Comparison of ENCODE assay signal across 8 mouse cellular contexts in genomic region chr19:5097521-5098362, GRCm38 (mm10). TPM values are rescaled to one million over a fixed set of nuclear protein-coding genes. Genes with fewer than 3 reads are reported as not detected.
DNase-seq lines count a peak whose midpoint lies in the region; ATAC-seq and TF ChIP-seq lines count a peak whose summit lies in the region.

No protein-coding gene starts in this region.

- no peak for ATAC-seq in heart, embryonic 11.5 days (replicated peaks; ENCODE audit: insufficient number of reproducible peaks, low FRiP score, low TSS enrichment)
- ATAC-seq in forebrain, postnatal 0 days, result peak; percentile 46; the same call in 1 of the 2 replicates
- ATAC-seq in activated CD4-positive, CD25-positive, alpha-beta regulatory T cell, adult 4 months, result no peak

- H3K4me3 ChIP-seq in heart, embryonic 11.5 days (ENCODE audit: low read depth, low read length), result peak overlapping the region; percentile 55
- peak overlapping the region; percentile 74 for H3K4me3 ChIP-seq in ES-Bruce4 (ENCODE audit: low read depth, low read length)
- H3K4me3 ChIP-seq in forebrain, postnatal 0 days (ENCODE audit: low read depth, low read length), result peak overlapping the region; percentile 94
- H3K4me3 ChIP-seq in midbrain, embryonic 10.5 days, result peak overlapping the region; percentile 80

- H3K9ac ChIP-seq in heart, embryonic 11.5 days (ENCODE audit: low read depth, low read length), result peak overlapping the region; percentile 77
- peak overlapping the region; percentile 88 for H3K9ac ChIP-seq in ES-Bruce4 (ENCODE audit: low read depth, poor library complexity, severe bottlenecking)
- H3K9ac ChIP-seq in forebrain, postnatal 0 days, result peak overlapping the region; percentile 99

- H3K9me3 ChIP-seq in heart, embryonic 11.5 days (replicated peaks; ENCODE audit: control insufficient read depth, low read length), result no peaks in the 10 kb centered on the region
- no peaks in the 10 kb centered on the region for H3K9me3 ChIP-seq in ES-Bruce4 (replicated peaks; ENCODE audit: control insufficient read depth, insufficient read depth, low read length, poor library complexity, severe bottlenecking)
- no peaks in the 10 kb centered on the region for H3K9me3 ChIP-seq in forebrain, postnatal 0 days (ENCODE audit: low read length)
- H3K9me3 ChIP-seq in midbrain, embryonic 10.5 days (replicated peaks), result no peaks in the 10 kb centered on the region

- intact Hi-C loops in heart, postnatal 36 days (cut with DNase I), result no loop called here

- H3K4me1 ChIP-seq in heart, embryonic 11.5 days (ENCODE audit: control insufficient read depth, insufficient read depth, low read length), result peaks cover 37% of the 10 kb centered on the region
- H3K4me1 ChIP-seq in ES-Bruce4 (ENCODE audit: control insufficient read depth, insufficient read depth, low read length), result no peaks in the 10 kb centered on the region
- H3K4me1 ChIP-seq in forebrain, postnatal 0 days (ENCODE audit: insufficient read depth), result peaks cover 38% of the 10 kb centered on the region
- H3K4me1 ChIP-seq in midbrain, embryonic 10.5 days, result peaks cover 68% of the 10 kb centered on the region

- TF ChIP-seq CTCF in ES-Bruce4 (IDR thresholded peaks at IDR 0.05; ENCODE audit: low read depth, low read length), result no peak
- TF ChIP-seq CTCF in forebrain, postnatal 0 days (IDR thresholded peaks at IDR 0.05; ENCODE audit: low read depth), result no peak

- TF ChIP-seq POLR2A in ES-Bruce4 (IDR thresholded peaks at IDR 0.05; ENCODE audit: insufficient read depth, low read length), result no peak

- H3K27ac ChIP-seq in heart, embryonic 11.5 days (ENCODE audit: low read depth, low read length), result no peak overlapping the region
- no peak overlapping the region for H3K27ac ChIP-seq in ES-Bruce4 (ENCODE audit: insufficient read depth, low read length)
- peak overlapping the region; percentile 97 for H3K27ac ChIP-seq in forebrain, postnatal 0 days (ENCODE audit: low read depth, low read length)
- peak overlapping the region; percentile 92 for H3K27ac ChIP-seq in midbrain, embryonic 10.5 days (replicated peaks)

- H3K4me2 ChIP-seq in heart, embryonic 11.5 days, result peak overlapping the region; percentile 99
- H3K4me2 ChIP-seq in forebrain, postnatal 0 days (ENCODE audit: low read depth), result peak overlapping the region; percentile 74

- WGBS in heart, embryonic 11.5 days (ENCODE audit: insufficient replicate concordance), result 8% methylated on average over 31 of the region's 31 CpGs
- WGBS in forebrain, postnatal 0 days, result 3% methylated on average over 25 of the region's 31 CpGs
- WGBS in midbrain, embryonic 10.5 days, result 4% methylated on average over 31 of the region's 31 CpGs

- DNase-seq in heart, postnatal 36 days, result no peak
- peak; percentile 73 for DNase-seq in forebrain, postnatal 0 days
- peak; percentile 45 for DNase-seq in midbrain, embryonic 10.5 days (ENCODE audit: low spot score)
- no peak for DNase-seq in thymus, postnatal 4 days
- DNase-seq in thymus, postnatal 10 days (ENCODE audit: low spot score in 2 of 2), result no peak

- peaks cover 24% of the 10 kb centered on the region for H3K36me3 ChIP-seq in heart, embryonic 11.5 days (ENCODE audit: control insufficient read depth, insufficient read depth, low read length)
- no peaks in the 10 kb centered on the region; the same call in 1 of the 2 replicates for H3K36me3 ChIP-seq in ES-Bruce4 (ENCODE audit: control insufficient read depth, insufficient read depth, low read length, poor library complexity, severe bottlenecking)
- peaks cover 40% of the 10 kb centered on the region for H3K36me3 ChIP-seq in forebrain, postnatal 0 days (ENCODE audit: insufficient read depth)
- H3K36me3 ChIP-seq in midbrain, embryonic 10.5 days, result peaks cover 48% of the 10 kb centered on the region

- 0 out of 2 replicates have a peak, but pooled peaks cover 2% of the 10 kb centered on the region for H3K27me3 ChIP-seq in heart, embryonic 11.5 days (ENCODE audit: control insufficient read depth, insufficient read depth, low read length)
- no peaks in the 10 kb centered on the region for H3K27me3 ChIP-seq in ES-Bruce4 (ENCODE audit: control insufficient read depth, insufficient read depth, low read length, poor library complexity, severe bottlenecking)
- no peaks in the 10 kb centered on the region for H3K27me3 ChIP-seq in forebrain, postnatal 0 days (ENCODE audit: insufficient read depth, low read length)
- H3K27me3 ChIP-seq in midbrain, embryonic 10.5 days (ENCODE audit: low read depth, poor library complexity, severe bottlenecking), result peaks cover 13% of the 10 kb centered on the region

- TF ChIP-seq EP300 in ES-Bruce4 (IDR thresholded peaks at IDR 0.05; ENCODE audit: insufficient read depth, low read depth, low read length), result no peak

RNA-seq across cellular contexts. Expression of gene Cnih2, which starts 0.6 kb away (rescaled TPM):
- 8.4 TPM in 2 replicates for polyA plus RNA-seq in heart, embryonic 11.5 days (2014; fragmentation: Nextera tagmentation; extraction: Ambion mirVana)
- under 1 TPM; 0.30 to 0.31 TPM for total RNA-seq in heart, postnatal 36 days (2021)
- polyA plus RNA-seq in ES-Bruce4 (2011; ENCODE audit: insufficient read depth, insufficient read length, low read depth, missing spikeins), result 3.3 and 3.7 TPM in 2 replicates
- 567 and 663 TPM in 2 replicates for total RNA-seq in forebrain, postnatal 0 days (2014; rRNA removed)
- 563 and 604 TPM in 2 replicates for polyA plus RNA-seq in forebrain, postnatal 0 days (2015; fragmentation: Nextera tagmentation; extraction: Ambion mirVana)
- 42.2 and 72.4 TPM in 2 replicates for polyA plus RNA-seq in midbrain, embryonic 10.5 days (2016; fragmentation: Nextera tagmentation; extraction: Ambion mirVana)
- not detected for polyA plus RNA-seq in activated CD4-positive, CD25-positive, alpha-beta regulatory T cell, adult 4 months (2017; shearing (Covaris generic))

RNA-seq across cellular contexts. Expression of gene Rab1b, which starts 9.1 kb away (rescaled TPM):
- 211 and 225 TPM in 2 replicates for polyA plus RNA-seq in heart, embryonic 11.5 days (2014; fragmentation: Nextera tagmentation; extraction: Ambion mirVana)
- total RNA-seq in heart, postnatal 36 days (2021), result 100 to 1,000 TPM; 176 to 201 TPM
- polyA plus RNA-seq in ES-Bruce4 (2011; ENCODE audit: insufficient read depth, insufficient read length, low read depth, missing spikeins), result 70.5 and 75.3 TPM in 2 replicates
- total RNA-seq in forebrain, postnatal 0 days (2014; rRNA removed), result 219 and 231 TPM in 2 replicates
- 249 and 288 TPM in 2 replicates for polyA plus RNA-seq in forebrain, postnatal 0 days (2015; fragmentation: Nextera tagmentation; extraction: Ambion mirVana)
- 267 and 280 TPM in 2 replicates for polyA plus RNA-seq in midbrain, embryonic 10.5 days (2016; fragmentation: Nextera tagmentation; extraction: Ambion mirVana)
- 100 to 1,000 TPM; 118 to 143 TPM for polyA plus RNA-seq in activated CD4-positive, CD25-positive, alpha-beta regulatory T cell, adult 4 months (2017; shearing (Covaris generic))

RNA-seq across cellular contexts. Expression of gene Yif1a, which starts 9.4 kb away (rescaled TPM):
- 102 and 103 TPM in 2 replicates for polyA plus RNA-seq in heart, embryonic 11.5 days (2014; fragmentation: Nextera tagmentation; extraction: Ambion mirVana)
- total RNA-seq in heart, postnatal 36 days (2021), result 100 to 1,000 TPM in 1 of 2 experiments, 10 to 100 TPM in 1; 89.0 to 102 TPM
- polyA plus RNA-seq in ES-Bruce4 (2011; ENCODE audit: insufficient read depth, insufficient read length, low read depth, missing spikeins), result 40.6 and 47.3 TPM in 2 replicates
- 44.6 and 54.9 TPM in 2 replicates for total RNA-seq in forebrain, postnatal 0 days (2014; rRNA removed)
- 50.5 and 59.9 TPM in 2 replicates for polyA plus RNA-seq in forebrain, postnatal 0 days (2015; fragmentation: Nextera tagmentation; extraction: Ambion mirVana)
- 85.1 and 90.7 TPM in 2 replicates for polyA plus RNA-seq in midbrain, embryonic 10.5 days (2016; fragmentation: Nextera tagmentation; extraction: Ambion mirVana)
- 10 to 100 TPM; 49.2 to 51.1 TPM for polyA plus RNA-seq in activated CD4-positive, CD25-positive, alpha-beta regulatory T cell, adult 4 months (2017; shearing (Covaris generic))

RNA-seq across cellular contexts. Expression of gene Tmem151a, which starts 12.4 kb away (rescaled TPM):
- 4.6 and 4.7 TPM in 2 replicates for polyA plus RNA-seq in heart, embryonic 11.5 days (2014; fragmentation: Nextera tagmentation; extraction: Ambion mirVana)
- 1 to 10 TPM; 1.7 to 2.8 TPM for total RNA-seq in heart, postnatal 36 days (2021)
- polyA plus RNA-seq in ES-Bruce4 (2011; ENCODE audit: insufficient read depth, insufficient read length, low read depth, missing spikeins), result 6.2 and 8.3 TPM in 2 replicates
- 22.6 and 37.0 TPM in 2 replicates for total RNA-seq in forebrain, postnatal 0 days (2014; rRNA removed)
- polyA plus RNA-seq in forebrain, postnatal 0 days (2015; fragmentation: Nextera tagmentation; extraction: Ambion mirVana), result 40.6 and 46.2 TPM in 2 replicates
- polyA plus RNA-seq in midbrain, embryonic 10.5 days (2016; fragmentation: Nextera tagmentation; extraction: Ambion mirVana), result 0.97 and 1.0 TPM in 2 replicates
- not detected for polyA plus RNA-seq in activated CD4-positive, CD25-positive, alpha-beta regulatory T cell, adult 4 months (2017; shearing (Covaris generic))

RNA-seq across cellular contexts. Expression of gene Klc2, which starts 20.6 kb away (rescaled TPM):
- 19.8 and 24.3 TPM in 2 replicates for polyA plus RNA-seq in heart, embryonic 11.5 days (2014; fragmentation: Nextera tagmentation; extraction: Ambion mirVana)
- 10 to 100 TPM; 47.3 to 49.7 TPM for total RNA-seq in heart, postnatal 36 days (2021)
- 24.5 and 24.7 TPM in 2 replicates for polyA plus RNA-seq in ES-Bruce4 (2011; ENCODE audit: insufficient read depth, insufficient read length, low read depth, missing spikeins)
- total RNA-seq in forebrain, postnatal 0 days (2014; rRNA removed), result 138 and 146 TPM in 2 replicates
- polyA plus RNA-seq in forebrain, postnatal 0 days (2015; fragmentation: Nextera tagmentation; extraction: Ambion mirVana), result 54.5 and 58.6 TPM in 2 replicates
- 31.1 and 40.7 TPM in 2 replicates for polyA plus RNA-seq in midbrain, embryonic 10.5 days (2016; fragmentation: Nextera tagmentation; extraction: Ambion mirVana)
- polyA plus RNA-seq in activated CD4-positive, CD25-positive, alpha-beta regulatory T cell, adult 4 months (2017; shearing (Covaris generic)), result 1 to 10 TPM; 4.6 to 6.7 TPM

Comparison
In these comparisons a context has a peak if more than half of its experiments do, and no peak if none do; other contexts are left out.
1. H3K27ac ChIP-seq: peak in forebrain, postnatal 0 days (single experiment) and midbrain, embryonic 10.5 days (single experiment); none in heart, embryonic 11.5 days (single experiment) and ES-Bruce4 (single experiment).
2. DNase-seq: peak in forebrain, postnatal 0 days (single experiment) and midbrain, embryonic 10.5 days (single experiment); none in heart, postnatal 36 days (0 of 2), thymus, postnatal 4 days (single experiment) and thymus, postnatal 10 days (0 of 2).
3. Peak in every context shown above with its lines, with median percentiles within 50 percentile points of each other: H3K4me3 ChIP-seq and H3K9ac ChIP-seq.